Mouse (Mus musculus): ENCODE measurements around the gene Slc37a3.
"Not testable (repeated sequence)": the region's sequence is repeated elsewhere in the genome, so short reads cannot be mapped to it uniquely, and the experiment has no call there.

Gene Slc37a3

GRCm38 (mm10) chr6:39377311-39377827 lies at the start of gene Slc37a3:
Slc37a3 (minus strand) TSS chr6:39377675.
- peak; percentile 88 for DNase-seq

GRCm38 (mm10) chr6:39426725-39427124 lies 49.2 kb upstream of the Slc37a3 start:
- no peak for DNase-seq

GRCm38 (mm10) chr6:39425181-39425580 lies 47.7 kb upstream of the Slc37a3 start:
- no peak for DNase-seq

DNA sequence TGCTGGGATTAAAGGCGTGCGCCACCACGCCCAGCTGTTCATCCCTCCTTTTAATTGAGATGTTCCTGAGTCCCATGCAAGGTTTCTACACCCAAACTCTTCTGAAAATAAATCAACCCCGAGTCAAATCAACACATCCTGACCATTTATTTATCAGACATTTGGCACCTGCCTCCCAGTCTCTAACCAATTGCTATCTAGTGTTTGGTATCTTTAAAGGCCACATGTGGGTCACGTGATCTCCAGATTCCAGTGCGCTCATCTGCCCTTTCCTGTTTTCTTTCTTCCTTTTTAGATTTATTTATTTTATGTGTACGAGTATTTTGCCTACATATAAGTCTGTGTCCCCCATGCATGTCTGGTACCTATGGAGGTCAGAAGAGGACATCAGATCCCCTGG lies 46.2 kb upstream of the Slc37a3 start:
- no peak for DNase-seq

DNA sequence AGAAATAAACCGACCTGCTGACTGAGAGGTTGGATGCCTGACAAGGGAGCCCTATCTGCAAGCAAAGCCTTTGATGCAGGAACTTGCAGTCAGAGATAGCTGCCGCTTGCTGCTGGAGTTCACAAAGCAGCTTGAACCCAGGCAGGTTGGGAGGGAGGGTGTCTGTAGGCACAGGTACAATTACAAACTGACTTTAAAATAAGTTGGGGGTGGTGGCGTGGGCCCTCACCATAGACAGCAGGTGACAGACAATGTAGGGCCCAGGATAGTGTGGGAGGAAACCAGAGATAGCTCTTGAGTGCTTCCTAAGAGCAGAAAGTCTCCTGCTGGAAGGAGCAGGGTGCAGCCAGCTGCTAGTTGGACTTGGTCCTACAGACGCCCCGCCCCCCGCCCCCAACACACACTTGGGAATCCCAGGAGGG lies 45.7 kb upstream of the Slc37a3 start:
- DNase-seq = no peak

GRCm38 (mm10) chr6:39420867-39421266 lies 43.4 kb upstream of the Slc37a3 start:
- DNase-seq = no peak

DNA sequence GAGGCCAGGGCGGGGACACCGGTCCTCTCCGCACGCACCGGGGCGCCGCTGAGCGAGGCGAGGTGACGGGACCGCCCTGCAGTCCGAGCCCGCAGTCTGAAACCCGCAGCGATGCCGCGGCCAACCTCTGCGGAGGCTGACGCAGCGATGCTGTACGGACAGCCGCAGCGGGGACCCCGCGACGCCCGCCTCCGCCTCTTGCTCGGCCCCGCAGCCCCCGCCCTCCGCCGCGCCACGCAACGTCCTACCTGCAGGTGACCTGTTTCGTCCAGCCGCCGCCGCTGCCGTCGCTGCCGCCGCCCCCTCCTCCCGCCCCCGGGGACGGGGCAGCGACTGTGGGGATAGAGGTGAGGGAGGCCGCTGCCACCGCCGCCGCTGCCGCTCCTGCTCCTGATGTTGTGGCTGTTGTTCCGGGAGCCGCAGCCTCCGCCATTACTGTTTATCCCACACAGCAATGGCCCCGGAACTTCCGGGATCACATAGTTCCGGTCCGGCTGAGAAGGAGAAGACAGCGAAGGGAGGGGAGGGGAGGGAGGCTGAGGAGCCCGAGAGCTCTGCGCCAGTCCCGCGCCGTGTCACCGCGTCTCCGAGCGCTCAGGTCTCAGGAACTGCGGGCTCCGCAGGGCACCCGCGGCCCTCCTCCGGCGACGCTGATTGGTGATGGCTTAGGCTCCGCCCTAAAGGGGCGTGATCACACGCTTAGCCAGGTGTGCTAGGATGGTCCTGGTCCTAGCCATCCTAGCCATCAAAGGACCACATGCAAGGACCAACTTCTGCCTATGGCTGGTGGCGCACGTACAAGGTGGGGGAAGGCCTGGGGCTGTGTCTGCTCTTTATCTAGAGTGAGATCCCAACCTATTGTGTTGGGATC lies 42.6 kb upstream of the Slc37a3 start, which contains the start of gene Mkrn1:
TSS of gene Mkrn1 (minus strand) at position 612 of the 871 bp plus-strand sequence.
- peak; percentile 80 for DNase-seq

GRCm38 (mm10) chr6:39419386-39419850 lies 41.9 kb upstream of the Slc37a3 start:
- DNase-seq = no peak

- not testable (repeated sequence) for DNase-seq
Measured at GRCm38 (mm10) chr6:39416654-39417053, 39.2 kb upstream of the Slc37a3 start.

DNA sequence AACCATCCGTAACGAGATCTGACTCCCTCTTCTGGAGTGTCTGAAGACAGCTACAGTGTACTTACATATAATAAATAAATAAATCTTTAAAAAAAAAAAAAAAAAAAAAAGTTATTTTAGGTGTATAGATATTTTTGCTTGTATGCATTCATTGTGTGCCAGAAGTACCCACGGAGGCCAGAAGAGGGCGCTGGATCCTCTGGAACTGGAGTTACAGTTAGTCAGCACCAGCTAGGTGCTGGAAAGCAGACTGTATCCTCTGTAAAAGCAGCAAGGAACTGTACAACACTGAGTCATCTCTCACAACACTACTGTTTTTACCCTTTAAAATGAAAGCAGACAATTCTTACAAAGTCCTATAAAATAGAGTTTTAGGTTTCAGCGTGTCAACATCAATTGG lies 38.3 kb upstream of the Slc37a3 start:
- DNase-seq = peak; percentile 84

DNA sequence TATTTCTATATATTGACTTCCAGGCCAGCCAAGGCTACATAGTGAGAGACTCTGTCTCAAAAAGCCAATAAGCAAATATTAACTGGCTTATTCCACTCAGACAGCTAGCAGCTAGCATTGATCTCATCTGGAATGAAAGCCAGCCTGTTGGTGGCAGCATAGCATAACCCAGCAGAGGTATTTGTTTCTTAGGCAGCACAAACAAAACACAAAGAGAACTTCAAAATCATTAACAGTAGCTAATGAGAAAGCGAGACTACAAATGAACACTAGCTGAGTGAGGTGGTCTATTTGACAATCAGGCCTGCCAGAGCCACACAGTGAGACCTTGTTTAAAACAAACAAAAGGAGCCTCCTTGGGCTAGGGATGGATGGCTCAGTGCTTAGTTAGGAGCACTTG lies 36.6 kb upstream of the Slc37a3 start:
- DNase-seq = no peak

DNA sequence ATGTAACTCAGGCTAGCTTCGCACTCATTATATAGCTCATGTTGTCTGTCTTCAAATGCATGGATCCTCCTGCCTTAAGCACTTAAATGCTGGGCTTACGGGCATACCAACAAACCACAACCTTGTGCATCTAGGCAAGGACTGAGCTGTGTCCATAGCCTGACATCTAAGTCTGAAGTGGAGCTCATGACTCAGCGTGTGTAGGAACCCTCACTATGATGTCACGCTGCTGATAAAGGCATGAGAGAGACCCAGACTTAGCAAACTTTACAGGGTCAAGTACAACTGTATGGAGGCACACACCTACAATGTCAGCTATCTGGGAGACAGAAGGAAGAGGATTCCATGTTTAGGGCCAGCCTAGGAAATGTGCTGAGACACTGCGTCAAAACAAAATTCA lies 29.0 kb upstream of the Slc37a3 start:
- no peak for DNase-seq

GRCm38 (mm10) chr6:39403136-39403535 lies 25.7 kb upstream of the Slc37a3 start:
- no peak for DNase-seq

GRCm38 (mm10) chr6:39400343-39400742 lies 22.9 kb upstream of the Slc37a3 start:
- no peak for DNase-seq

- DNase-seq = no peak
Measured at GRCm38 (mm10) chr6:39398342-39398741, 20.9 kb upstream of the Slc37a3 start.

DNA sequence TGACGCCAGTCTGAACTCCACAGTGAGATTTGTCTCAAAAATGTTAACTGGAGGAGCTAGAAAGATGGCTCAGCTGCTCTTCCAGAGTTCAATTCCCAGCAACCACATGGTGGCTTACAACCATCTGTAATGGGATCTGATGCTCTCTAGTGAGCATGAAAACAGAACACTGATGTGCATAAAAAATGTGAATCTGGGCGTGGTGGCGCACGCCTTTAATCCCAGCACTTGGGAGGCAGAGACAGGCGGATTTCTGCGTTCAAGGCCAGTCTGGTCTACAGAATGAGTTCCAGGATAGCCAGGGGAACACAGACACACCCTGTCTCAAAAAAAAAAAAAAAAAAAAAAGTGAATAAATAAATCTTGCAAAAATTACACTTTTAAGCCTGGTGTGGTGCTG lies 19.6 kb upstream of the Slc37a3 start:
- no peak for DNase-seq

GRCm38 (mm10) chr6:39395916-39396315 lies 18.4 kb upstream of the Slc37a3 start:
- no peak for DNase-seq

- no peak for DNase-seq
Measured at GRCm38 (mm10) chr6:39395471-39395870, 18.0 kb upstream of the Slc37a3 start.

DNA sequence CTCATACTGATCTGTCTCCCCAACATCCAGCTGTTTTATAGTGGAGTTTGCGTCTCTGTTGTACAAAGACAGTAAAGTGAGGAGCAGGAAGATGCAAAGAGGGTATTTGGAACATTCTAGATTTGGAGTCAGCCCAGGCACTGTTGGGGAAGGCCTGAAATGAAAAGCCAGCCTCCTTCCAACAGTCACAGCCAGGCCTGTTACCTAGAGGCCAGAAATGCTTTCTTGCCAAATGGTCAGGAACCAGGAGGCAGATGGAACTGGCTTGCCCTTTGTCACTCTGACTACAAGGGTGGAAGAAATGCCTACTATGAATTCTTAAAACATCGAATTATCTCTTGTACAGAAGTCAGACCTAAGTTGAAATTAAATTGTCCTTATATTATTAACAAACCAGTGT lies 12.5 kb upstream of the Slc37a3 start:
- no peak for DNase-seq

- no peak for DNase-seq
Measured at GRCm38 (mm10) chr6:39381125-39381880, 3.8 kb upstream of the Slc37a3 start, which contains the start of gene Rab19. Rab19 (plus strand) TSS chr6:39381175.

- no peak for DNase-seq
Measured at GRCm38 (mm10) chr6:39380276-39380675, 2.8 kb upstream of the Slc37a3 start.

GRCm38 (mm10) chr6:39379749-39380148 lies 2.3 kb upstream of the Slc37a3 start:
- DNase-seq = no peak

DNA sequence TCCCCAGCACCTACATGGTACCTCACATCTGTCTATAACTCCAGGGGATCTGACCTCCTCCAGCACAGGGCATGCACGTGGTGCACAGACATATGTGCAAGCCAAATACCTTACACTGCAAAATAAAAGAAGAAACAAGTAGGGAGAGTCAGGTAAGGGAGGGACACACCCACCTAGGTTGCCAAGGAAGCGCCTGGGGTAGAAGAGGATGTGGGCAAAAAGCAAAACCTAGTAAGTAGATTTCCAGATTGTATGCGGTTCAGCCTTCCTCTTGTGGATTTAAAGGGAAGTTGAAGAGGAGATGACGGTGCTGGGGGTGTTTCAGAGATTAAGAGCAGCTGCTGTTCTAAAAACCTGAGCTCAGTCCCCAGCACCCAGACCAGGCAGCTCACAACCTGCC lies 1.7 kb upstream of the Slc37a3 start:
- DNase-seq = no peak
